Mouse (Mus musculus) C2C12 (cell line): ENCODE data around the gene Dnah11. TPM values are rescaled to one million over a fixed set of nuclear protein-coding genes. Genes with fewer than 3 reads are reported as not detected.

Experiments
- H3K27me3 ChIP-seq: one replicate; pipeline ENCODE4 v1.6.1; 2011; ENCODE audit not compliant: control insufficient read depth, insufficient read depth, insufficient read length
- H3K36me3 ChIP-seq: one replicate; pipeline ENCODE4 v1.6.1; 2011; ENCODE audit not compliant: control insufficient read depth, insufficient read depth
- H3K4me3 ChIP-seq: one replicate; pipeline ENCODE4 v1.5.1; 2011; ENCODE audit warnings: mild to moderate bottlenecking, control low read depth; ENCODE audit not compliant: poor library complexity, insufficient read depth, severe bottlenecking
- H3K79me2 ChIP-seq: one replicate; pipeline ENCODE4 v1.6.1; 2011; ENCODE audit not compliant: control insufficient read depth, insufficient read depth
- H3K79me3 ChIP-seq: one replicate; pipeline ENCODE4 v1.6.1; 2011; ENCODE audit warnings: low read depth, control low read depth
- H3ac ChIP-seq: one replicate; pipeline ENCODE3; 2011; ENCODE audit warnings: low read depth; ENCODE audit not compliant: control insufficient read depth, insufficient read length
- CEBPB ChIP-seq: IDR thresholded peaks from one replicate; pipeline ENCODE4 v1.6.1; 2011; ENCODE audit warnings: low read depth, mild to moderate bottlenecking, control low read depth, moderate library complexity
- CTCF ChIP-seq: IDR thresholded peaks from one replicate; pipeline ENCODE4 v1.5.1; 2011; ENCODE audit not compliant: control insufficient read depth, insufficient read depth, insufficient read length
- FOSL1 ChIP-seq: IDR thresholded peaks from one replicate; pipeline ENCODE4 v1.8.0; 2011; ENCODE audit warnings: mild to moderate bottlenecking, low read length; ENCODE audit not compliant: poor library complexity, insufficient read depth, severe bottlenecking
- MAX ChIP-seq: IDR thresholded peaks from one replicate; pipeline ENCODE4 v1.6.1; 2011; ENCODE audit warnings: mild to moderate bottlenecking, control low read depth
- MYOD1 ChIP-seq: IDR thresholded peaks from one replicate; pipeline ENCODE4 v1.6.1; 2011; ENCODE audit warnings: low read depth; ENCODE audit not compliant: control insufficient read depth, insufficient read length
- MYOG ChIP-seq: IDR thresholded peaks from one replicate; pipeline ENCODE4 v1.6.1; 2011; ENCODE audit not compliant: control insufficient read depth, insufficient read length; ENCODE audit errors: extremely low read depth
- USF1 ChIP-seq: IDR thresholded peaks from one replicate; pipeline ENCODE4 v1.6.1; 2011; ENCODE audit warnings: low read depth, mild to moderate bottlenecking, control low read depth, moderate library complexity
- polyA plus RNA-seq: library from polyadenylated mRNA; unstranded; fragments of >200 nt; fragmentation: generic; extraction: Trizol; gene quantifications from one replicate; pipeline ENCODE4 v1.2.1, GENCODE M21; 2012; ENCODE audit warnings: missing spikeins

Gene Dnah11
- polyA plus RNA-seq, 1 experiment, result under 0.01 TPM

DNA sequence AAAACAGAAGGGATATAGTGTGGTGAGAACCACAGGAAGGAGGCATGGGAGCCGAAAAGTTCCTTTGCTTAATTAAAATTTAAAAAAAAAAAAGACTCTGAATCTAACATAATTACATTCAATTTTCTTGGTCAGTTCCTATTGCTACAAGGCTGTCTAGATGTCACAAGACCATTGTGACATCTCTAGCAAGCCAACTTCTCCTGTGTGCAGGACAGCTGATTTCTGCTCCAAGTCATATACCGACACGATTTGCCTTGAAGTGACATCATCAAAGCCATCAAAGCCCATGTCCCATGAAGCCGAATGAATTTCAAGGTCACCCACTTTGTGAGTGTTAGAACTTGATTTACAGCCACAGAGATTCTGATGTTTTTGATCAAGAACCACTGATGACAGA lies 361.5 kb downstream of the Dnah11 start:
- no peak overlapping the region for H3ac ChIP-seq
- H3K36me3 ChIP-seq, result no peaks in the 10 kb centered on the region
- no peaks in the 10 kb centered on the region for H3K79me2 ChIP-seq
- TF ChIP-seq FOSL1, result no peak
- no peak for TF ChIP-seq MAX
- no peak for TF ChIP-seq CTCF
- no peak for TF ChIP-seq USF1
- no peak for TF ChIP-seq MYOD1
- no peak for TF ChIP-seq MYOG
- no peak for TF ChIP-seq CEBPB
- H3K27me3 ChIP-seq, result no peaks in the 10 kb centered on the region
- H3K79me3 ChIP-seq, result no peaks in the 10 kb centered on the region
- no peak overlapping the region for H3K4me3 ChIP-seq

DNA sequence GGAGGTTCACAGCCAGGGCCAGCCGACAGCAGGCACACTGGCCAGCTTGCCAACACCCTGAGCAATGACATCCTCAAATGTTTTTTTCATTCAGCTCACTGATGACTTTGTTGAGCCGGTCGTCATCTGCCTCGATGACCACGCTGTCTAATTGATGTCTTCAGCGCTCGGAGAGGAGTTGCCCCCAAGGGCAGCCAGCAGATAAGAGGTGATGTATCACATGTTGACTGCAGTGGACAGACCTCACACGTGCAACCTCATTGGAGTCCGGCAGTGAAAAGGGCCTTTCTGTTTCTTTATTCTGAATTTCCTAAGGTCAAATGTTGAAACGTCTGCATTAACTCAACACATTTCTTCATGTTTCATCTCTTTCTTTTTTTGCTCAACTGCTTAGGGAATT lies 363.5 kb downstream of the Dnah11 start:
- Histone ChIP-seq H3K79me3 (no peaks in the 10 kb centered on the region), H3K79me2 (no peaks in the 10 kb centered on the region), H3K27me3 (no peaks in the 10 kb centered on the region), H3K36me3 (no peaks in the 10 kb centered on the region), H3K4me3 (no peak overlapping the region), H3ac (no peak overlapping the region)
- TF ChIP-seq FOSL1, result no peak
- no peak for TF ChIP-seq CTCF
- no peak for TF ChIP-seq CEBPB
- TF ChIP-seq MYOG, result no peak
- no peak for TF ChIP-seq MYOD1
- TF ChIP-seq MAX, result no peak
- no peak for TF ChIP-seq USF1

DNA sequence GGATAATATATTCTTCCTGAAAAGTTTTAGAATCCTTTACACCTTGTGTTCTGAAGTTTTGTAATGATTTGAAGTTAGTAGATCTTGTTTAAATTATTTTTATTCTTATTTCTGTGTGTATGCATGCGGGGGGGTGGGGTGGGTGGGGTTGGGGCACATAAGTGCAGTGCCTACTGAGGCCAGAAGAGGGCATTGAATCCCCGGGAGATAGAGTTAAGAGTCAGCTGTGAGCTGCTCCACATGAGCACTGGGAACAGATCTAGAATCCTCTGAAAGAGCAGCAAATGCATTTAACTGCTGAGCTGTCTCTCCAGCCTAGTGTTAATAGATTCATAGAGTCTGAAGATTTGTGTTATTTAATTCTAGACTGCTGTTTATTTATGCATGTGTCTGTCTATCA lies 364.2 kb downstream of the Dnah11 start:
- no peak overlapping the region for H3ac ChIP-seq
- H3K36me3 ChIP-seq, result no peaks in the 10 kb centered on the region
- no peak for TF ChIP-seq CTCF
- no peak for TF ChIP-seq CEBPB
- no peak for TF ChIP-seq MAX
- TF ChIP-seq FOSL1, result no peak
- TF ChIP-seq MYOD1, result no peak
- TF ChIP-seq USF1, result no peak
- TF ChIP-seq MYOG, result no peak
- no peaks in the 10 kb centered on the region for H3K79me2 ChIP-seq
- H3K79me3 ChIP-seq, result no peaks in the 10 kb centered on the region
- H3K27me3 ChIP-seq, result no peaks in the 10 kb centered on the region
- H3K4me3 ChIP-seq, result no peak overlapping the region

DNA sequence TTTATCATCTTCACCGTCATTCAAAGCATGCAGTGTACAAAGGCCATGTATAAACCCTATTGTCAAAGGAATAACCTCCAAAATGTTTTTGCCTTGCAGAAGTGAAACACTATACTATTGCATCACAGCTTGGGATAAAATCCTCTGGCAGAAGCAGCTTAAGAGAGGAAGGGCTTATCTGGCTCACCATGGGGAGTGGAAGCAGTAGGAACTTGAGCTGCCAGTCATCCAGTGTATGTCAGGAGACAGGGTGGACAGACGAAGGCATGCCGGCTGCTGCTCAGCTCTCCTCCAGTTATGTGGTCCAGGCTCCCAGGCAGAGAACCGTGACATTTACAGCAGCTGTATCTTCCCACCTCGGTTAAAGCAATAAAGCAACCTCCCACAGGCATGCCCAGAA lies 366.7 kb downstream of the Dnah11 start:
- no peaks in the 10 kb centered on the region for H3K79me2 ChIP-seq
- no peaks in the 10 kb centered on the region for H3K36me3 ChIP-seq
- no peak overlapping the region for H3K4me3 ChIP-seq
- TF ChIP-seq CEBPB, result peak; percentile 65
- TF ChIP-seq MYOD1, result no peak
- no peak for TF ChIP-seq FOSL1
- no peak for TF ChIP-seq MAX
- H3ac ChIP-seq, result no peak overlapping the region
- H3K27me3 ChIP-seq, result no peaks in the 10 kb centered on the region
- H3K79me3 ChIP-seq, result no peaks in the 10 kb centered on the region

DNA sequence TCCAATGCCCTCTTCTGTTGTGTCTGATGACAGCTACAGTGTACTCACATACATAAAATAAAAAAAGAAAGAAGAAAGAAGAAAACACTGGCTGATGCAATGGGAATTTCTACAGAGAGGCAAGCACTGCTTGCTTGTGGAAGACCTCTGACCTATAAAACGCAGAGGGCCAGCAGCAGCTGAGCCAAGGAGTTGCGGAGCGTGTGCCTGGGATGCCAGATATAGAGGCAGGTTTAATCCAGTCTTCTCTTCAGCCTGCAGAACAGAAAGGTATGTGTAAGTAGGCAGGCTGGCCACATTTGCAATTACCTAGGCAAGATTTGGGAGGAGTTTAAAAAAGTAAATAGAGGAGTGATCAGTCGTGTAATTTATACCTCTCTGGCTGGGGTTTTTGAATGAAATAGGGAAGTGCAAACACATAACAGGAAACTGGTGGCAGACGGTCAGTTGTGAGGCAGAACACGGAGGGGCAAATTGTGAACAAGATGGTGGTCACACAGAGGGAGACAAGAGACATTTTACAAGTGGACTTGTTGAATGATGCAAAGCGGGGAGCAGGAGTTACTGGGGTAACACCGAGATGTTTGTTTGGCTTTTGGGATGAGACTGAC lies 367.4 kb downstream of the Dnah11 start:
- no peaks in the 10 kb centered on the region for H3K79me3 ChIP-seq
- no peaks in the 10 kb centered on the region for H3K79me2 ChIP-seq
- H3K27me3 ChIP-seq, result no peaks in the 10 kb centered on the region
- no peak overlapping the region for H3ac ChIP-seq
- TF ChIP-seq CEBPB (no peak), CTCF (no peak), MYOD1 (no peak), MAX (no peak), FOSL1 (no peak), MYOG (no peak), USF1 (no peak)
- H3K36me3 ChIP-seq, result no peaks in the 10 kb centered on the region
- H3K4me3 ChIP-seq, result no peak overlapping the region

DNA sequence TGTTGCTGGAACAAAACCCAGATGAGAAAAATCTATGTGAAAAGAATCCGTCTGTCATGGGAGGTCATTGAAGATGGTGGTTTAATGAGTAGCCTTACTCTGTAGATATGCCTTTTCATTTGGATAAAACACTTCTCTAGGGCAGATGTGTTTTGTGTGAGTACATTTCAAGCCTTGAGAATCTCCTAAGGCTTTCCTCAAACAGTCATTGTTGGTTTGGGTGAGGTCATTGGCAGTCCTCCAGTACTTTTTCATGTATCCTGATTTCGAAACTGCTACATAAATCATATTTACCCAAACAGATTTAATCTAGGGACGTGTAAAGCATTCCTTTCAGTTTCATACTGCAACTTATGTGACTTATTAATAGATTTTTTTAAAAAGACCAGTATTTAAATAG lies 370.5 kb downstream of the Dnah11 start:
- Histone ChIP-seq H3K36me3 (no peaks in the 10 kb centered on the region), H3K79me2 (no peaks in the 10 kb centered on the region), H3K4me3 (no peak overlapping the region), H3K27me3 (no peaks in the 10 kb centered on the region), H3K79me3 (no peaks in the 10 kb centered on the region), H3ac (no peak overlapping the region)
- no peak for TF ChIP-seq MYOD1
- TF ChIP-seq CTCF, result no peak
- no peak for TF ChIP-seq USF1
- peak; percentile 44 for TF ChIP-seq CEBPB
- TF ChIP-seq MAX, result no peak
- TF ChIP-seq MYOG, result no peak

Other genes with a start within 250 kb of the Dnah11 start
- gene Sp4, start 102.4 kb upstream of the Dnah11 start, polyA plus RNA-seq, result 0.66 TPM